Mouse (Mus musculus): ENCODE results near the gene Fam20a. TPM values are rescaled to one million over a fixed set of nuclear protein-coding genes. Genes with fewer than 3 reads are reported as not detected.

Gene Fam20a
- polyA plus RNA-seq, 1 experiment from 2014 or later: 2.1 TPM

- Histone ChIP-seq H3K4me1 (replicated peaks) (no peaks in the 10 kb centered on the region), H3K36me3 (no peaks in the 10 kb centered on the region), H3K4me3 (replicated peaks) (no peak overlapping the region), H3K9ac (replicated peaks) (no peak overlapping the region), H3K27me3 (no peaks in the 10 kb centered on the region), H3K9me3 (no peaks in the 10 kb centered on the region), H3K4me2 (replicated peaks) (no peak overlapping the region), H3K27ac (no peak overlapping the region)
- ATAC-seq: no peak
- WGBS: 88% methylated on average over 5 of the region's 5 CpGs
These were observed 12.6 kb downstream of the Fam20a start for GRCm38 (mm10) chr11:109709501-109709900.

DNA sequence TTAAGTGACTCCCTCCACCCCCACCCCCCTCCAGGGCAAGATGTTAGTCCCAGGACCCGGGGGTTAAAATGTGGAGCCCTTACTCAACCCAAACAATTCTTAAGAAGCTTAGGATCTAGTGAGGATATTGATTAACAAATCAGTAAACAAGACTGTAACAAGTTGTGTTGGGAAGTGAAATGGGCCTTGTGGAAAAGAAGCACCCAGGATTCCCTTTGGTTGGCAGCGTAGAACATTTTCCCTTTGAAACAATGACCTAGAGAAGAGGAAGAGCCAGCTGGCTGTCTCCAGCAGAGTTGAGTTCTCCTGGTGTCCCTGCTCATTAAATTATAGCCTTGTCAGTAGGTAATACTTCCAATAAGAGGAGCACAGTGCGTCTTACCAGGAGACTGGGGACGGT is 13.3 kb downstream of the Fam20a start:
- ATAC-seq: no peak
- H3K4me3 ChIP-seq (replicated peaks): no peak overlapping the region
- no peak overlapping the region for H3K9ac ChIP-seq (replicated peaks)
- H3K9me3 ChIP-seq: no peaks in the 10 kb centered on the region
- H3K27me3 ChIP-seq: no peaks in the 10 kb centered on the region
- no peaks in the 10 kb centered on the region for H3K36me3 ChIP-seq
- H3K4me2 ChIP-seq (replicated peaks): no peak overlapping the region
- no peaks in the 10 kb centered on the region for H3K4me1 ChIP-seq (replicated peaks)
- H3K27ac ChIP-seq: no peak overlapping the region
- WGBS: 93% methylated on average over 4 of the region's 4 CpGs

DNA sequence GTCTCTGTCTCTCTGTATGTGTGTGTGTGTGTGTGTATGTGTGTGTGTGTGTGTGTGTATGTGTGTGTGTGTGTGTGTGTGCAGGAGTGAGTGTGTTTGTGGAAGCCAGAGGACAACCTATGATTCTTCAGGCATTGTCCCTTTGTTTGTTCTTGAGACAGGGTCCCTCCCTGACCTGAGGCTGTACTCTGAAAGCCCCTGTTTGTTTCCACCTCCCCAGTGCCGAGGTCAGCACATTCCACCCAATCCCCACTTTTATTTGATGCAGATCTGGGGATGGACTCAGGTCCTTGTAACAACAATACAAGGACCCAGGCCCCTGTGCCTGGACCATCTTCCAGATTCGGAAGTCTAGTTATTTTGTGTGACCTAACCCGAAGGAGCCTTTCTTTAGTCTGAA is 14.6 kb downstream of the Fam20a start:
- Histone ChIP-seq H3K27ac (no peak overlapping the region), H3K27me3 (no peaks in the 10 kb centered on the region), H3K9me3 (no peaks in the 10 kb centered on the region), H3K4me2 (replicated peaks) (no peak overlapping the region), H3K36me3 (no peaks in the 10 kb centered on the region), H3K4me1 (replicated peaks) (no peaks in the 10 kb centered on the region), H3K4me3 (replicated peaks) (no peak overlapping the region), H3K9ac (replicated peaks) (no peak overlapping the region)
- WGBS: 74% methylated on average over 3 of the region's 3 CpGs
- no peak for ATAC-seq

DNA sequence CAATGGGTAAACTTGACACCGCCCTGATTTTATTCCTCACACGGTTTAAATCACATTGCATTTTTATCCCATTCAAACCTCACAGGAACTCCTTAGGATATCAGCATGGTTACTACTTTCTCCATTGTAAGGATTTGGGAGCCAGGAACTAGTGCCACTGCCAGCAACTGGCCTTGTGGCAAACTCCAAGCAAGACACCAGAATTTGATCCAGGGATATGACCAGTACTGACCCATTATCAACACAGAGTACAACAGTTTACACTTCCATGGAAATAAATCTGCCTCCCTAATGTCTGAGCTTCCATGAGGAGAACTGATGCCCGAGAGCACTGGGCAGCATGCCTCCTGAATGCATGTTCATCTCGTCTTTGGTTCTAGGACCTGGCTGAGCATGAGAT is 15.5 kb downstream of the Fam20a start:
- Histone ChIP-seq H3K27me3 (no peaks in the 10 kb centered on the region), H3K4me2 (replicated peaks) (no peak overlapping the region), H3K27ac (no peak overlapping the region), H3K9ac (replicated peaks) (no peak overlapping the region), H3K4me3 (replicated peaks) (no peak overlapping the region), H3K36me3 (no peaks in the 10 kb centered on the region), H3K4me1 (replicated peaks) (no peaks in the 10 kb centered on the region), H3K9me3 (no peaks in the 10 kb centered on the region)
- ATAC-seq: no peak
- WGBS: 87% methylated on average over 4 of the region's 4 CpGs

DNA sequence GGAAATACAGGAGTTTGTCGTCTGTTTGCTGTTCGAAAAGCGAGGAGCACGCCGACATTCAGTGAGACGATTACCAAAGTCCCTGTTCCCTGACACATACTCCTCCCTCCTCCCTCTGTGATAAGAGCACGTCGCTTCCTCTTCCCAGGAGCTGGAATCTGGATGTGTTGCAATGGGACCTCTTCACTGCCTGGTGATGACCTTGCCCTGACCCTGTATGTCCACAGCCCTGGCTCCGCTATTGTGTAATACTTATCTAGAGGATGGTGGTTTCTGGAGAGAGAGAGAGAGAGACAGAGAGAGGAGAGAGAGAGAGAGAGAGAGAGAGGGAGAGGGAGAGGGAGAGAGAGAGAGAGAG is 16.0 kb downstream of the Fam20a start:
- no peak overlapping the region for H3K4me3 ChIP-seq (replicated peaks)
- no peak overlapping the region for H3K9ac ChIP-seq (replicated peaks)
- no peak for ATAC-seq
- H3K36me3 ChIP-seq: no peaks in the 10 kb centered on the region
- no peaks in the 10 kb centered on the region for H3K4me1 ChIP-seq (replicated peaks)
- H3K9me3 ChIP-seq: no peaks in the 10 kb centered on the region
- no peaks in the 10 kb centered on the region for H3K27me3 ChIP-seq
- 80% methylated on average over 9 of the region's 9 CpGs for WGBS
- no peak overlapping the region for H3K27ac ChIP-seq
- no peak overlapping the region for H3K4me2 ChIP-seq (replicated peaks)

GRCm38 (mm10) chr11:109705336-109706054 is 16.6 kb downstream of the Fam20a start:
- Histone ChIP-seq H3K36me3 (no peaks in the 10 kb centered on the region), H3K9me3 (no peaks in the 10 kb centered on the region), H3K4me1 (replicated peaks) (no peaks in the 10 kb centered on the region), H3K27ac (no peak overlapping the region), H3K9ac (replicated peaks) (no peak overlapping the region), H3K4me3 (replicated peaks) (no peak overlapping the region), H3K4me2 (replicated peaks) (no peak overlapping the region), H3K27me3 (no peaks in the 10 kb centered on the region)
- 85% methylated on average over 9 of the region's 9 CpGs for WGBS
- no peak for ATAC-seq

GRCm38 (mm10) chr11:109704311-109705205 is 17.5 kb downstream of the Fam20a start:
- no peak for ATAC-seq

DNA sequence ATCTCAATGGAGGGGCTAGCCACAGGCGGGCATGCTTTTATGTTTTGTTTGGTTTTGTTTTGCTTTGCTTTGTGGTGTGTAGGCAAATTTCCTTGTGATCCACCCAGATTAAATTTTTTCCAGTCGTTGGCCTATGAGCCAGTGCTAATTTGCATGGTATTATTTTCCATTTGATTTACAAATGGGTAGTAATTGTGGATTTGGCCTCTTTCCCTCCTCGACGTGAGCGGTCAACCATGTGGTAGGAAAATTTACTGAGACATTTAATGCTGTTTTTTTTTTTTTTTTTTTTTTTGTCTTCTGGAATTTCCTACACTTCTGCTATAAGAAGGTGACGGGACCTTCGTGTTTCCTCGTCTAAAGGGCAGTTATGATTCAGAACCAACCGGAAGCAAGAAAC is 18.2 kb downstream of the Fam20a start:
- Histone ChIP-seq H3K27ac (no peak overlapping the region), H3K4me3 (replicated peaks) (no peak overlapping the region), H3K9me3 (no peaks in the 10 kb centered on the region), H3K4me1 (replicated peaks) (no peaks in the 10 kb centered on the region), H3K4me2 (replicated peaks) (no peak overlapping the region), H3K27me3 (no peaks in the 10 kb centered on the region), H3K36me3 (no peaks in the 10 kb centered on the region), H3K9ac (replicated peaks) (no peak overlapping the region)
- whole genome bisulfite sequencing: 79% methylated on average over 9 of the region's 9 CpGs
- no peak for ATAC-seq

More at GRCm38 (mm10) chr11:109704311-109705205, 17.5 kb downstream of the Fam20a start:
- Histone ChIP-seq H3K4me3 (replicated peaks) (no peak overlapping the region), H3K4me2 (replicated peaks) (no peak overlapping the region), H3K27me3 (no peaks in the 10 kb centered on the region), H3K4me1 (replicated peaks) (no peaks in the 10 kb centered on the region), H3K9me3 (no peaks in the 10 kb centered on the region), H3K27ac (no peak overlapping the region), H3K36me3 (no peaks in the 10 kb centered on the region), H3K9ac (replicated peaks) (no peak overlapping the region)
- WGBS: 82% methylated on average over 22 of the region's 22 CpGs

DNA sequence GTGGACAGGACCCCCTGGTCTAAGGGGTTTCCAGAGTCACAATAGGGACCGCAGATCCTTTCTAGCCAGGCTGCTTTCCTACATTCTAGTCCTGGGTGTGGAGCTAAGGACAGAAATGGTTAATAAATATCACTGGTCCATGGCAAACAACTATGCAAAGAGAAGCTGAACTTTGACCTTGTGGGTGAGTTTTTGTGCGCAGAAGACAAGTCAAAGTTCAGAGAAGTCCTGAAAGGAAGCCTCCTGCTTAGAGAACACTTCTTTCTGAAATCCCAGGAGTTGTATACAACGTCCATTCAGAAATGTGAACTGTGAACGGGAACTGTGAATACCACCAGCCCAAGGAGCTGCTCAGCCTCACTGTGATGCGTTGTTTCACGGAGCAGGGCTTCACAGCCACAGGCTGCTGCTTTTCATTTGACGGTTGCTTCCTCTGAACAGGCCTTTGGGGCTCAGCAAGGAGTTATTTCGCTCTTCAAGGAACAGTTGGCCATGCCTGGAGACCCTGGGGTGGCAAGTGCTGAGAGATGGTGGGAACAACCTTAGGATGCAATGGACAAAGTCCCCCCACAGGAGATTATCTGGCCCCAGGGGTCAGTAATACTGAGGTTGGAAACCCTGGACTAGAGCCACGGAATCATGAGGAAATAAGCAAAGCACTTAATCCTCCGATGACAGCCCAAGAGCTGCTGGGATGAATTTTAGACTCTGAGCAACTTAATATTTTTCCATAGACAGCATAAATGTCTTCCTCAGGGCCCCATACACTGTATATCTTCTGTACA is 19.9 kb downstream of the Fam20a start:
- Histone ChIP-seq H3K4me2 (replicated peaks) (no peak overlapping the region), H3K36me3 (no peaks in the 10 kb centered on the region), H3K27me3 (no peaks in the 10 kb centered on the region), H3K9ac (replicated peaks) (no peak overlapping the region), H3K4me1 (replicated peaks) (no peaks in the 10 kb centered on the region), H3K4me3 (replicated peaks) (no peak overlapping the region), H3K27ac (no peak overlapping the region), H3K9me3 (no peaks in the 10 kb centered on the region)
- ATAC-seq: no peak
- WGBS: 56% methylated on average over 10 of the region's 10 CpGs

GRCm38 (mm10) chr11:109700761-109701160 is 21.3 kb downstream of the Fam20a start:
- H3K4me2 ChIP-seq (replicated peaks): no peak overlapping the region
- 77% methylated on average over 6 of the region's 6 CpGs for WGBS
- H3K36me3 ChIP-seq: no peaks in the 10 kb centered on the region
- ATAC-seq: no peak
- H3K4me3 ChIP-seq (replicated peaks): no peak overlapping the region
- no peak overlapping the region for H3K9ac ChIP-seq (replicated peaks)
- H3K9me3 ChIP-seq: no peaks in the 10 kb centered on the region
- no peaks in the 10 kb centered on the region for H3K4me1 ChIP-seq (replicated peaks)
- H3K27ac ChIP-seq: no peak overlapping the region
- H3K27me3 ChIP-seq: no peaks in the 10 kb centered on the region

DNA sequence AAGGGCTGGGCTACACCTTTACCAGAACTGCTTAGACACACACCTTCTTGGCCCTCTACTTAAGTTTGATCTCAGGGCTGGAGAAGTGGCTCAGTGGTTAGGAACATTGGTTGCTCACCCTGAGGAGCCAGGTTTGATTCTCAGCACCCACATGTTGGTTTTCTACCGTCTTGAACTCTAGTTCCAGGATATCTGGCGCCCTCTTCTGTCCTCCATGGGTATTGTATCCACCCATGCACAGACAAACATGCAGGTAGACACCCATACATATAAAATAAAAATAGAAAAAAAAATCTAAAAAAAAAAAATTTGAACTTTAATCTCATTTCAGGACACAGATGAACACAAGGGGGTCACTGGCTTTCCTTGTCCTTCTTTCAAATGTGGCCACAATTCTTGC is 22.3 kb downstream of the Fam20a start:
- no peaks in the 10 kb centered on the region for H3K4me1 ChIP-seq (replicated peaks)
- no peak overlapping the region for H3K4me2 ChIP-seq (replicated peaks)
- H3K27ac ChIP-seq: no peak overlapping the region
- H3K9me3 ChIP-seq: no peaks in the 10 kb centered on the region
- ATAC-seq: no peak
- H3K36me3 ChIP-seq: no peaks in the 10 kb centered on the region
- no peak overlapping the region for H3K4me3 ChIP-seq (replicated peaks)
- no peaks in the 10 kb centered on the region for H3K27me3 ChIP-seq
- WGBS: 75% methylated on average over 2 of the region's 2 CpGs
- H3K9ac ChIP-seq (replicated peaks): no peak overlapping the region

- Histone ChIP-seq H3K36me3 (no peaks in the 10 kb centered on the region), H3K4me2 (replicated peaks) (no peak overlapping the region), H3K4me3 (replicated peaks) (no peak overlapping the region), H3K27ac (no peak overlapping the region), H3K4me1 (replicated peaks) (no peaks in the 10 kb centered on the region), H3K9ac (replicated peaks) (no peak overlapping the region), H3K27me3 (no peaks in the 10 kb centered on the region), H3K9me3 (no peaks in the 10 kb centered on the region)
- ATAC-seq: no peak
- 91% methylated on average over 10 of the region's 10 CpGs for WGBS
These were observed 23.3 kb downstream of the Fam20a start for GRCm38 (mm10) chr11:109698740-109699139.
